Comparison of ENCODE assay signal across 15 mouse cellular contexts in the genomic region with DNA sequence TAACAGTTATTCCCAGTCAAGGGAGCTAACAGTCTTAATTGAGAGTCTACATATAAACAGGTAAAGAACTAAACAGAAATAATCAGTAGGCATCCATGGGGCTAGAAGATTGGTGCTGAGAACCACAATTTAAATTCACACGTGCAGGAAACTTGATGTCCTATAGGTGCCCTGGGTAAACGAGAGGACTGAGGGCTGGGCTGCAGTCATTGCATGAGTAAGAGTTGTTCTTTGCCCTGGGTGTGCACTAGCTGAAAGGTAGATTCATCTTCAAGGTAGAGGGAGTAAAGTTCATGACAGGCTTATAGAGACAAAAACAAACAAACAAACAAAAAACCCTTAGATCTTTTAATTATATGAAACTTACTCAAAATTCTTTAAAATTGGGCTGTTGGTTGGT.
"Had no signal": no experiment of that assay in that cellular context is flagged by ENCODE, and none has a peak within 500 bp of the region (broad histone marks: within the 10 kb centered on the region; RNA-seq: fewer than 3 reads in every experiment).

No protein-coding gene starts in this region.

- ATAC-seq: liver, embryonic 12.5 days had no signal

- H3K4me2 ChIP-seq: kidney, embryonic 15.5 days; limb, embryonic 12.5 days; limb, embryonic 15.5 days; liver, embryonic 12.5 days; liver, embryonic 15.5 days; midbrain, embryonic 11.5 days had no signal

- H3K9ac ChIP-seq: kidney, embryonic 15.5 days; limb, embryonic 12.5 days; limb, embryonic 15.5 days; liver, embryonic 12.5 days; liver, embryonic 15.5 days had no signal

- H3K36me3 ChIP-seq: kidney, embryonic 15.5 days; limb, embryonic 12.5 days; limb, embryonic 15.5 days; liver, embryonic 12.5 days; liver, embryonic 15.5 days had no signal

- H3K4me1 ChIP-seq: limb, embryonic 15.5 days; liver, embryonic 12.5 days had no signal

- DNase-seq: kidney, adult 8-10 months; kidney, postnatal 10 days; kidney, postnatal 36 days; left cerebral cortex, postnatal 4 days; lung, adult 2 months; lung, postnatal 14 days; lung, postnatal 4 days; midbrain, embryonic 14.5 days; thymus, postnatal 25 days had no signal

- H3K4me3 ChIP-seq: kidney, embryonic 15.5 days; limb, embryonic 12.5 days; limb, embryonic 15.5 days; liver, embryonic 12.5 days; liver, embryonic 15.5 days had no signal

- H3K9me3 ChIP-seq: kidney, embryonic 15.5 days; limb, embryonic 12.5 days; limb, embryonic 15.5 days; liver, embryonic 12.5 days; liver, embryonic 15.5 days had no signal

- H3K27me3 ChIP-seq: kidney, embryonic 15.5 days; limb, embryonic 15.5 days; liver, embryonic 12.5 days; liver, embryonic 15.5 days had no signal

- H3K27ac ChIP-seq: kidney, embryonic 15.5 days; limb, embryonic 12.5 days; limb, embryonic 15.5 days; liver, embryonic 12.5 days; liver, embryonic 15.5 days had no signal
